Mouse (Mus musculus) mouse trophoblast stem cell (cell line): Measurements from ENCODE around the gene Col2a1.

Experiments used
- in situ Hi-C, 2 experiments: fragments of 300-500 bp; cut with MseI, MboI; formaldehyde crosslinking; loops; 2 replicates in 1 of 2; 3 replicates in 1 of 2; pipeline ENCODE4 v1.15.1; 2025

Gene Col2a1

DNA sequence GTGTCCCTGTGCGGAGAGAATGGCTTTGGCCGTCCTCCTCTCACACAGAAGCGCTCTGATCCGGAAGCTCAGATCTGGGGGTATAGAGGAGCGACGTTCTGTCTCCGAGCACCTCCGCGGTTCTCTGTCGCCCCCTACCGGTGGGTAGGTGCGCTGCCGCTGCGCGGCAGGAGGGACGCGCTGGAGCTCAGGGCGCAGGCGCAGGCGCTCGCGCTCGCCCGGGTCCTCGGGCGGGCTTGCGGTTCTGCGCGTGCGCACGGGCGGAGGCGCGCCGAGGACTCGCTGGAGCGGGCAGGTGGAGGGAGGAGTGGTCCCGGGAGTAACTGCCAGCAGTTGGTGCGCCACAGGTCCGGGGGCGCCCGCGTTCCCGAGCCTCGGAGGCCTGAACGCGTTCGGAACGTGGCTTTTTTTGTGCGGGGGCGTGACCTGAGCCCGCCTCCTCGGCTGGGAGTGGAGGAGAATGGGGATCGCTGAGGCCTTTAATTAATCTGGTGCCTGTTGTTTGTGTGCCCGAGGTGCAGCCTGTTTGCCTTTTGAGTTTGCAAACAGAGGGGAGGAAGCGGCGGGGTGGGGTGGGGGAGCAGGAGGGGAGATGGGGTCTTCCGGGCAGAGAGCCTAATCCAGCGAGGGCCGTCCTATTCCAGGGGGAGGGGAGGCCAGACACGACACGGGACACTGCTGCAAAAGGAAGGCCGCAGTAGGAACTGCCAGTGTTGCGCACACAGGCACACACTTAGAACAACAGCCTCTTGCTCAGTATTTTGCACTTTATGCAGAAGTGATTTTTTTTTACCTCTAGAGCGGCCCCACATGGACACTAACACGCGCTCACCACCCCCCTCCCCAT lies 40.3 kb downstream of the Col2a1 start, which contains the start of gene Tmem106c:
Gene Tmem106c, plus strand, starts transcription at position 212 of the 847 bp plus-strand sequence.
- in situ Hi-C loops: no loop called here

DNA sequence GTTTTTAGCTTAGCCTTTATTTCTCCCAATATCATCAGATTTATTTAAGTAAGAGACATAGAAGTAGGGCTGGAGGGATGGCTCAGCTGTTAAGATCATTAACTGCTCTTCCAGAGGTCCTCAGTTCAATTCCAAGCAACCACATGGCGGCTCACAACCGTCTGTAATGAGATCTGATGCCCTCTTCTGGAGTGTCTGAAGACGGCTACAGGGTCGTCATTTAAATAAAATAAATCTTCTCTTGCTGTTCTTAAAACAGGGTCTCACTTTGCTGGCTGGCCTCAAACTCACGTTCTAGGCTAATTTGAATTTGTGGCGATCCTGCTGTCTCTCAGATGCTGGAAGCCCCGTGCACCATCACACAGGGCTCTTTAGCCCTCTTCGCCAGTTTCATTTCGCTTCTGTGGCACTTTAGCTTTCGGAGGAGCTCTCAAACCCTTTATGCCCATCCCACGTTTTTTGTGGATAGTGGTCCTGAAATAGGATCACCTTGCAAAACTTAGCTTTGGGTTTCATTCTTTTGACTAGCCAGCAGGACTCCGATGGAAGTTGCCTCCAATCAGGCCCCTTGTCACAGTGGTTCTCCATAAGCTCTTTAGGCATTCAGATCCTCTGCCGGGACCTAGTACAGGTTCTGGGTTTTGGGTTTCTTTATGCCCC lies 41.0 kb downstream of the Col2a1 start:
- in situ Hi-C loops: no loop called here

DNA sequence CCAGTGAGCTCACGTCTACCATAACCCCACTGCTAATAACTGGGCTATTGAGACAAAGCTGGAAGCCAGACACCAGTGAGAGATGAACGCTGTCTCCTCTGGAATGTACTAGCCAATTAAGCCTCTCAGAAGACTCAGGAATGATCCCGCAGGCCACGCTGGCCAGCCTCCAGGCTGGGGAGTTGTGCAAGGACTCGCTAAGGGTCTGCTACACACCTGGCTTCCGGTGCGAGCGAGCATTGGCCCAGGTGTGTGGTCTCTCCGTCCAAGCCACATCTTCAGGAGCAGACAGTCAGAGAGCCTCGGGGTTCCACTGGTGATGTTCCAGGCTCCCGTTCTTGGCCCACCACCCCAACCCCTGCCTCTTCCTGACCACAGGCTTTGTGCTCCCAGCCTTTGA lies 48.1 kb downstream of the Col2a1 start:
- in situ Hi-C loops: no loop called here

DNA sequence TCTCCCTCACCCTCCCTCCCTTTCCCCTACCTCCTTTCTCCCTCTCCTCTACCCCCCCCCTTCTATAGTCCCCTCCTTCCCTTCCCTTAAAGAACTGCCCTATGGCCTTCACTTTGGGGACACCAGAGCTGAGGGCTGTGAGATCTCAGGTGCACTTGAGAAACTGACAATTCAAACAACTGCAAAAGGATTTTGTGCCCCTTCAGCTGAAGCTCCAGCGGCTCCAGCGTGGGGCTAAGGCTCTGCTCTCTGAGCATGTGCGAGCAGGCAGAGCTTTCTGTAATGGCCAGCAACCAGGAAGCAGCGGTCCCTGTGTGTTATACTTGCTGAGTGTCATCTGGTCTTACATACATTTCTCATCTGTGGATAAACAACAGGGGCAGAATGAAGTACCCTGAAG lies 48.8 kb downstream of the Col2a1 start:
- in situ Hi-C loops: no loop called here

GRCm38 (mm10) chr15:97955286-97955685 lies 49.2 kb downstream of the Col2a1 start:
- in situ Hi-C loops: no loop called here

DNA sequence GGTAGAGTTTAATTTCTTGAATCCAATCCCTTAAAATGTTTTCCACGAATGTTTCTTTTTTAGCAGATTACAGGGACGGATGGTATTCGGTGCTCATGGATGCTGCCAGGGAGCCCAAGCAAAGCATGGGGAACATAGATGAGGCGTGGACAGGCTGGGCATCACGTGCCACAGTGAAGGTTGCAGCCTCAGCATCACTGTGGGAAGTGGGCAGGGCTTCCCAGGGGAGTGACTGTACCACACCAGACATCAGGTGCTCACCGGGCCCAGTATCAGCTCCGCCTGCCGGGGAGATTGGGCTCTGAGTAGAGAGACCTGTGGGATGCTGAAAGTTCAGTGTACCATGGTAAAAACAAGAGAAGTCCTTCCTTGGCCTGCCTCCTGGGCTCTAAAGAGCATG lies 49.8 kb downstream of the Col2a1 start:
- in situ Hi-C loops: loop anchor here in 1 of 2 experiments (5.0 kb wide), 1 partner anchor 82 kb away; no protein-coding TSS in a partner anchor

DNA sequence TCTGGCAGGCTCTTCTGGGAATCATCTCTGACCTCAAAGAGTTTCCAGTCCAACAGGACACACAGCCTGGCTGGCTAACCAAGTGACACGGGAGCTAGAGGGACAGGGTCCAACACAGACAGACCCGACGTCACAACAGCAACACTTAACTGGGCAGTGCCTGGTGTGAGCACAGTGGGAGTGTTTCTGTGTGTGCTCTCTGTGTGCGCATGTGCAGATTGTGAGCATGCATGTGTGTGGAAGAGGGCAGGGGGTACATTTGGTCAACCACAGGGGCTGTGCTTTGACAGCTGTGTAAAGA lies 51.7 kb downstream of the Col2a1 start:
- in situ Hi-C loops: loop anchor here in 1 of 2 experiments (5.0 kb wide), 1 partner anchor 81 kb away; no protein-coding TSS in a partner anchor

GRCm38 (mm10) chr15:97952137-97952888 lies 52.2 kb downstream of the Col2a1 start:
- in situ Hi-C loops: loop anchor here in 1 of 2 experiments (5.0 kb wide), 1 partner anchor 80 kb away; no protein-coding TSS in a partner anchor

GRCm38 (mm10) chr15:97950240-97950639 lies 54.3 kb downstream of the Col2a1 start:
- in situ Hi-C loops: loop anchor here in 1 of 2 experiments (5.0 kb wide), 1 partner anchor 78 kb away; no protein-coding TSS in a partner anchor

DNA sequence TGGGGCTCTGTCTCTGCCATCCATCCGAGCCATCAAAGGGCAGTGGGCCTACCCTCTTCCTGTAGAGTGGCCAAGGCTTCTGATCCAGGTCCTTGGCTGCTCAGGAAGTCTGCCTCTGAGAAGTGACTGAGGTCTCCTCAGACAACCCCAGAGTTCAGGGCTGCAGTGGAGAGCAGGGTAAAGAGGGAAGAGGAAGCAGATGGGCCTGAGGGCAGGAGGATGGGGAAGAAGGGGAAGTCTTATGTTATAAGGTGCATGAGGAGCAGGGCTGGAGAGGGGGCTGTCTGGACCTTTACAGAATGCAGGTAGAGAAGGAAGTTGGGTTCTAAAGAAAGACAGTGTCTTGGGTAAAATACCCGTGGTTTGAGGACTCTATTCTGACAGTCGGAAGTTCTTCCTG lies 54.8 kb downstream of the Col2a1 start:
- in situ Hi-C loops: loop anchor here in 1 of 2 experiments (5.0 kb wide), 1 partner anchor 77 kb away; no protein-coding TSS in a partner anchor

- in situ Hi-C loops: no loop called here
Measured at GRCm38 (mm10) chr15:97948720-97949119, 55.8 kb downstream of the Col2a1 start.

DNA sequence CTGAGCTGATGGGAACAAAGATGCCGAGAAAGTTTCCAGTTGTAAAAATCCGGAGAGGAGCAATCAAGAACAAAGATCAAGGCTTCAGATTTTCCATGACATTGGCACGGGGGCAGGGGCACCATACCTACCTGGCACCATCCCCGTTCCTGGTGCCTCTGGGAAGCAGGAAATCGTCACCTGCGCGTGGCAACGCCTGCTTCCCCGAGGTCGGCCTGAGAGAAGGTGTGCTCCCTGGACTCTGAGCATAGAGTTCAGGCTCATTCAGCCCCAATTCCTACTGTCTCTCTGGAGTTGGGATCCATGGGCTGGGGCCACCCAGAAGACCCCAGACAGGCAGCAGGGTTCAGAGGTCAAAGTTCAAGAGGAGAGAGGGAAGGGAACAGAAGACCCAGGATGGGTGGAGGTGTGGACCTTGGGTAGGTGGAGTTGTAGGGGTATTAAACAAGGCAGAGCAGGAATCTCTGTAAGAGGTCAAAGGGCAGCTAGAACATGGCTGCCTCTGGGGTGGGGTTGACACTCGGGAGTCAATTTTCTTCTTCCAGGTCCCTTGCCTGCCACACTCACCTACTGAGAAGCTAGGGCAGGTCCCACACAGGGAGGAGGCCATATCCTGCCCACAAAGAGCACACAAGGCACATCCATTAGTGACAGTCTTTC lies 58.7 kb downstream of the Col2a1 start:
- in situ Hi-C loops: no loop called here

- in situ Hi-C loops: no loop called here
Measured at GRCm38 (mm10) chr15:97944919-97945574, 59.4 kb downstream of the Col2a1 start.

GRCm38 (mm10) chr15:97943356-97943755 lies 61.1 kb downstream of the Col2a1 start:
- in situ Hi-C loops: no loop called here

GRCm38 (mm10) chr15:97942538-97942937 lies 62.0 kb downstream of the Col2a1 start:
- in situ Hi-C loops: no loop called here

DNA sequence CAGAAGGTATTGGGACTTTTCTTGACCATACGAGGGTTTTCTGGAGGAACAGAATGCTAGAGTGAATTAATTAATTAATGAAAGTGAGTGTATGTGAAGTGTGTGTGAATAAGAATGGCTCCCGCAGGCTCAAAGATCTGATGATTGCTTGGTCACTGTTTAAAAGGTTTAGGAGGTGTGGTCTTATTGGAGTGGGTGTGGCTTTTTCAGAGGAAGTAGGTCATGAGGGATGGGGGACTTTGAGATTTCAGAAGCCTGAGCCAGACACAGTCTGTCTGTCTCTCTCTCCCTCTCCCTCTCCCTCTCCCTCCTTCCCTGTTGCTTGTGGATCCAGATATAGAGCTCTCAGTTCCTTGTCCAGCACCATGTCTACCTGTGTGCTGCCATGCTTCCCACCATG lies 63.2 kb downstream of the Col2a1 start:
- in situ Hi-C loops: no loop called here

DNA sequence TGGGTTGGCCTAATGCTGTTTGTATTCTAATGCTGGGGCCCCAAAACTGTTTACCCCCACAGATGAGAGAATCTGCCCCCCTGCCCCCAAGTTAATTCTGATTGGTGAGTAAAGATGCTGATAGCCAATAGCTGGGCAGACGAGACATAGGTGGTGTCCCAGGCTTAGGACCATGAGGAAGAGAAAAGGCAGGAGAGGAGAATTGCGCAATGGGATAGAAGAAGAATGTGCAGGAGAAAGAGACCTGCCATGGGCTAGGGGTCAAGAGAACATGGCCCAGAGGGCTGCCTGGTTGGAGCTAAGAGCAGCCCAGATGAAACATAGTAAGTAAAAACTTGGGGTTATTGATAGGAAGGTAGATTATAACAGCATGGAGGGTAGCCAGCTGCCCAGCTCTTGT lies 64.4 kb downstream of the Col2a1 start:
- in situ Hi-C loops: no loop called here

GRCm38 (mm10) chr15:97938580-97938979 lies 65.9 kb downstream of the Col2a1 start:
- in situ Hi-C loops: no loop called here

DNA sequence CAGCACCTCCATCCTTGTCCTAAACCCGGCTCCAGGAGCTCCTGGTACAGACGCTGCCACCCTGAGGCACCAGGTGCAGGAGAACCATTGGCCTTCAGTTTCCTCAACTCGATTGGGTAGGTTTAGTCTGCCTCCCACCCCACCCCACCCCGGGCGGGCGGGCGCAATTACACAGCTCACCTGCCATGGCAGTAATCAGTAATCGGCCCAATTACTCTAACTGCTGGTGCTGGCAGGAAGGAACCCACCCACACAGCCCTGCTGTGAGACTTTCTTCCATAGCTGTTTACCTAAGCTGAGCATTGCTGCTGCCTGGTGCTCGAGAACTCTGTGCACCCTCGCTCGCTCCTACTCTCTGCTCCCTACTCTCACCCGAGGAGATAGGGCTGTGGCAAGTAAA lies 72.1 kb downstream of the Col2a1 start:
- in situ Hi-C loops: no loop called here

GRCm38 (mm10) chr15:97929259-97929824 lies 75.2 kb downstream of the Col2a1 start:
- in situ Hi-C loops: no loop called here

DNA sequence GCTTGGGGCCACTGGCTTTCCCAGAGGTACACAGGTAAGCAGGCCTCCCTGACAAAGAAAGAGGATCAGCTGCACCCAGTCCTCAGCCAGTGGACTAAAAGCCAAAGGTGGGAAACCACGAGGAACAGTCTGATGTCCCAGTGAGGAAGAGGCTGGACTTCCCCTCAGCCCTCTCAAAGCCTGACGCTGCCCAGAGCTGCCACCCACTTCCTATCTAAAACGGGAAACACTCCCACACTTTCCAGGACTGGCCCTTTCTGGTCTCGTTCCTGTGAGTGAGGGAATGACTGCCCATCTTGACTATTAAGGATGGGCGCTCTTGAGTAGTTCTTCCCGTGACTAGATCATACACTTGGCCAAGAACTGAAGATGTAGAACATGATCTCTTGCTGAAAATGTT lies 76.7 kb downstream of the Col2a1 start:
- in situ Hi-C loops: no loop called here
